Mouse (Mus musculus) hematopoietic stem cell, adult 5-6 weeks (primary cell): ENCODE data around the gene Entpd7. TPM values are rescaled to one million over a fixed set of nuclear protein-coding genes. Genes with fewer than 3 reads are reported as not detected.
A peak's percentile ranks its signal among the peaks of the same experiment; 100 is the strongest.

Source experiments
- ATAC-seq, 2 experiments: fragments of 125-278 bp in 1 of 2; replicated peaks in 1 of 2; 2 replicates each; pipeline ENCODE4 v1.8.0; 2016 to 2017; ENCODE audit warnings: inconsistent platforms in 2 of 2, mild to moderate bottlenecking in 2 of 2, moderate number of reproducible peaks in 2 of 2, low read depth in 1 of 2, moderate TSS enrichment in 1 of 2; ENCODE audit not compliant: low FRiP score in 2 of 2, poor library complexity in 2 of 2, severe bottlenecking in 2 of 2, insufficient read depth in 1 of 2, low TSS enrichment in 1 of 2
- total RNA-seq: library from RNA; stranded (forward); fragments of 172-1452, 232-1000 nt; gene quantifications from 2 replicates; pipeline ENCODE4 v1.2.3, GENCODE M21; 2017

Gene Entpd7
- total RNA-seq, 1 experiment from 2014 or later, result 3.8 TPM

GRCm38 (mm10) chr19:43750008-43750407, 60.5 kb downstream of the Entpd7 start:
- ATAC-seq, result no peak

GRCm38 (mm10) chr19:43752489-43753225, 63.2 kb downstream of the Entpd7 start, which contains the start of the genes Cutc and Cox15:
Gene Cutc (plus strand): TSS chr19:43752996.
Gene Cox15 (minus strand): TSS chr19:43753000.
- peak; percentile 88 to 90 for ATAC-seq

- ATAC-seq, result peak; percentile 74 to 87
Measured at GRCm38 (mm10) chr19:43753226-43753835, 63.9 kb downstream of the Entpd7 start.

GRCm38 (mm10) chr19:43754237-43754636, 64.8 kb downstream of the Entpd7 start:
- ATAC-seq, result no peak

- no peak for ATAC-seq
Measured at GRCm38 (mm10) chr19:43754872-43755271, 65.4 kb downstream of the Entpd7 start.

- 0 out of 4 replicates have a peak, but pooled peaks of 1 of the 2 experiments have one; percentile 62 for ATAC-seq
Measured at GRCm38 (mm10) chr19:43760504-43760903, 71.0 kb downstream of the Entpd7 start.

GRCm38 (mm10) chr19:43761543-43762256, 72.2 kb downstream of the Entpd7 start:
- ATAC-seq, result no peak

GRCm38 (mm10) chr19:43762410-43762809, 72.9 kb downstream of the Entpd7 start:
- no peak for ATAC-seq

GRCm38 (mm10) chr19:43766451-43766850, 77.0 kb downstream of the Entpd7 start:
- ATAC-seq, result no peak

GRCm38 (mm10) chr19:43767549-43768322, 78.3 kb downstream of the Entpd7 start:
- ATAC-seq, result no peak

- ATAC-seq, result no peak
Measured at GRCm38 (mm10) chr19:43769366-43769960, 80.0 kb downstream of the Entpd7 start.

GRCm38 (mm10) chr19:43770584-43770983, 81.1 kb downstream of the Entpd7 start:
- ATAC-seq, result no peak

GRCm38 (mm10) chr19:43771499-43771969, 82.1 kb downstream of the Entpd7 start:
- peak; percentile 95 to 98 for ATAC-seq

GRCm38 (mm10) chr19:43772311-43772710, 82.8 kb downstream of the Entpd7 start:
- ATAC-seq, result no peak

GRCm38 (mm10) chr19:43775433-43775832, 86.0 kb downstream of the Entpd7 start:
- ATAC-seq, result no peak

- ATAC-seq, result no peak
Measured at GRCm38 (mm10) chr19:43776561-43776960, 87.1 kb downstream of the Entpd7 start.

GRCm38 (mm10) chr19:43777308-43777707, 87.8 kb downstream of the Entpd7 start:
- ATAC-seq, result no peak
